Mouse (Mus musculus) hematopoietic stem cell, adult 5-6 weeks (primary cell): ENCODE results near the gene Dab1. TPM values are rescaled to one million over a fixed set of nuclear protein-coding genes. Genes with fewer than 3 reads are reported as not detected.

Experiments
- ATAC-seq, 2 experiments: fragments of 125-278 bp in 1 of 2; replicated peaks in 1 of 2; 2 replicates each; pipeline ENCODE4 v1.8.0; 2016 to 2017; ENCODE audit warnings: inconsistent platforms in 2 of 2, mild to moderate bottlenecking in 2 of 2, moderate number of reproducible peaks in 2 of 2, low read depth in 1 of 2, moderate TSS enrichment in 1 of 2; ENCODE audit not compliant: low FRiP score in 2 of 2, poor library complexity in 2 of 2, severe bottlenecking in 2 of 2, insufficient read depth in 1 of 2, low TSS enrichment in 1 of 2
- total RNA-seq: library from RNA; stranded (forward); fragments of 172-1452, 232-1000 nt; gene quantifications from 2 replicates; pipeline ENCODE4 v1.2.3, GENCODE M21; 2017

Gene Dab1
- total RNA-seq, 1 experiment from 2014 or later: not detected

- ATAC-seq: no peak
Observed at GRCm38 (mm10) chr4:104361345-104361744, 742.2 kb downstream of the Dab1 start.

GRCm38 (mm10) chr4:104366491-104366890 lies 747.3 kb downstream of the Dab1 start:
- no peak for ATAC-seq

DNA sequence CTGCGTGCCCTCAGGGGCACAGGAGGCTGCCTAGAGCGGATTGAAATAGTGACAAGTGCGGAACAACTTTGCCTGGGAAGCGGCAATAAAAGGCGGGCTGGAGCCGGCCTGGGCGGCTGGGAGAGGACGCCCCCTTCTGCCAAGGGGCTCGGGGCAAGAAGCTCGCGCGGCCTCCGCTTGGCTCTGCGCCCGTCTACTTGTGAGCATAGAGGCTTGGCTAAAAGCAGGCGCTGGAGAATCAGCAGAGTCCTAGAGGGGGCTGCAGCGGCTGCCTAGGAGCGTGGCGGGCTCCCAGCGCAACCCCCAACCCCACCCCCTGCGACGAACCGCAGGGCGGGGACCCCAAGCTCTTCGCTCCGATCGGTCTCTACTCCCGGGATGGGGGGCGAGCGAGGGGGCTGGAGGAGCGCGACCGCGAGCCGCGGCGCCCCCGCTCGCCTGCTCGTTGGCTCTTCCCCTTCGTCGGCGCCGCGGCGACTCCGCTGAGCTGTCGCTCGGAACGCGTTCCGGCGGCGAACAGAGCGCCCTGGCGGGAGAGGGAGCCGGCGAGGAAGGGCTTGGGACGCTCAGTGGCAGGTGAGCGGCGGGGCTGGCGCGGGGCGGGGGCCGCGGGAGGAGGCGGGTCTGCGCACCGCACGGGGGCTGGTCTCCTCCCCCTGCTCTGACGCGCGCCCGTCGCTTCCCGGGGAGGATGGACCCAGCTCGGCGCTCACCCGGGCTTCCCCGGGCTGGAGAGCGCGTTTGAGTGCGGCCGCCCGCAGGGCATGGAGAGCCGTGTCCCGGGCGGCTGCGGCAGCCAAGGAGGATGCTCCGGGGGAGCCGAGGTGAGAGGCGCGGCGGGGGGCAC lies 748.0 kb downstream of the Dab1 start:
- no peak for ATAC-seq

DNA sequence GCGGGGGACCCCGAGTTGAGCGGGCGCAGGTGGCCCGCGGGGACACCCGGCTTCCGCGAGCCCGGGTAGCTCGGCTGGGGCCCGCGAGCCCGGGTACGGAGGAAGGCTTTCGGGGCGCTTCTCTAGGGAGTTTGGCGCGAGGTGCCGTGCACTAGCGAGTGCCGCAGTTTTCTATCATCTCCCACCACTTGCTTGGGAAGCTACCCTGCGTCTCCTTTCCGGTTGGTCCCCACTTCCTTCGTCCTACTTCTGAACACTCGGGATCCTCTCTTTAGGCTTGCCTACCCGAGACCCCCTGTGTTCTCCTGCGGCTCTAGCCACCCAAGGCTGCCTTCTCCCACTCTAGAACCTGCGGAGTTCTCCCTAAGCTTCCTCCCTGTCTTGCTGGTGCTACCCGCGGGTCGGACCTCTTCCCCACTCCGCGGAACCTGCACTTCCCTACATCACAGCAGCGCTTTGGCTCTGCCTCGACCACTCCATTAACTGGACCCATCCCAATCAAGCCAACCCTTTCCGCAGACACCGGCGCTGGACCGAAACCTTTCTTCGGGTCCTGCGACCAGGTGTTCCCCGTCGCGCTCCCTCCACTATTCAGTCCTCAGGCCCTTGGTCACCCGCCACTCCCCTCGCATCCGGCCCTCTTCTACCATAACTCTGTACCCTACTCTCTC lies 748.7 kb downstream of the Dab1 start:
- peak; percentile 16 to 20; a peak in 2 of 4 replicates for ATAC-seq

GRCm38 (mm10) chr4:104368561-104369021 lies 749.4 kb downstream of the Dab1 start:
- ATAC-seq: no peak

DNA sequence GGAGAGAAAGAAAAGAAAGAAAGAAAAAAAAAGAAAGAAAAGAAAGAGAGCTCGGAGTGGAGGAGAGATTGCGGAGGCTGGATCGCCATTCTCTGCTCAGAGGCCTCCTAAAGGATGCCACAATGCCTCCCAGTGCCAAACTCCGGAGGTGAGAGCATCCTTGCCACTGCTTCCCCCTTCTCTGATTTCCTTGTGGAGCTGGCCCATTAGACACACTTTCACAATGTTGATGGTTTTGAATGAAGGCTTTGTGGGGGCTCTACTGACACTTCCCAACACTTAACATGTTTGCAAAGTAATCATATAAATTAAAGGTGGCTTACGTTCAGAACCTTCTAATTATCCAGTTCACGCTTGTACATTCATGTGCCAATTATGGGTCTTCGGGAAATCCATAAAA lies 749.9 kb downstream of the Dab1 start:
- ATAC-seq: no peak

DNA sequence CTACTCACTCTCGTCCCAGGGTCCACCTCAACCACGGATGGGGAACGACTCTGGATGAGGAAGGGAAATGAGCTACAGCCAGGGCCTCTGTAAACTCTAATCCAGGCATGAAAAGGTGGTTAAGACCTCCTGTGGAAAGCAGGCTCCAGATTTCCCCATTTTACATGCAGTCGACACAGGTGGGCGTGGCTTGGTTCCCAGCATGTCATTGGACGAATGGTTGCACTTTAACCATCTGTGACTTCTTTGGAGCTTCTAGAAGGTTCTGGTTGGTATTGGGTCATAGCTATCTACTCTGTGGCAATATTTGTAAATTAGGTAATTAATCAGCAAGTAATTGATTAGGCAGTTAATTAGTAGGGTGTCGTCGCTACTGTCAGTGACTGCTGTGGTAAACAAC lies 752.0 kb downstream of the Dab1 start:
- ATAC-seq: no peak

- ATAC-seq: no peak
Observed at GRCm38 (mm10) chr4:104374191-104374590, 755.0 kb downstream of the Dab1 start.

DNA sequence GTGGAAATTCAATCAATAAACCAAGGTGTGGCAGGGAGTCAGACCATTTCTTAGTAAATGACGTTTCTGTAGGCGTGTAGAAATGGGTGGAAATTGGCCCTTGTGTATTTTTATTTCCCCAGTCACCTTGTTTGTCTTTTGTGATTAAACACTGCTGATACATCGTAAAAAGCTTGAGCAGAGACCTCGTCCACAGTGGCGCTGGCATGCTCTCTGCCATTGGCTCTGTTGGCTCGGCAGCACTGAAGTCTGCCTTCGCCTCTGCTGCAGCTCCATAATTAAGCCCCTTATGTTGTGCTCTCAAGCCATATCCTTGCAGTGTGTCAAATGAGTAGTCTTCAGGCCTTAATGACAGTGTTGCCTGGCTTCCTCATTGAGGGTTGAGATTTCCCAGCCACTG lies 765.5 kb downstream of the Dab1 start:
- no peak for ATAC-seq

- ATAC-seq: no peak
Observed at GRCm38 (mm10) chr4:104385272-104385671, 766.1 kb downstream of the Dab1 start.

GRCm38 (mm10) chr4:104395515-104395914 lies 776.4 kb downstream of the Dab1 start:
- no peak for ATAC-seq

- no peak for ATAC-seq
Observed at GRCm38 (mm10) chr4:104396095-104396494, 776.9 kb downstream of the Dab1 start.

DNA sequence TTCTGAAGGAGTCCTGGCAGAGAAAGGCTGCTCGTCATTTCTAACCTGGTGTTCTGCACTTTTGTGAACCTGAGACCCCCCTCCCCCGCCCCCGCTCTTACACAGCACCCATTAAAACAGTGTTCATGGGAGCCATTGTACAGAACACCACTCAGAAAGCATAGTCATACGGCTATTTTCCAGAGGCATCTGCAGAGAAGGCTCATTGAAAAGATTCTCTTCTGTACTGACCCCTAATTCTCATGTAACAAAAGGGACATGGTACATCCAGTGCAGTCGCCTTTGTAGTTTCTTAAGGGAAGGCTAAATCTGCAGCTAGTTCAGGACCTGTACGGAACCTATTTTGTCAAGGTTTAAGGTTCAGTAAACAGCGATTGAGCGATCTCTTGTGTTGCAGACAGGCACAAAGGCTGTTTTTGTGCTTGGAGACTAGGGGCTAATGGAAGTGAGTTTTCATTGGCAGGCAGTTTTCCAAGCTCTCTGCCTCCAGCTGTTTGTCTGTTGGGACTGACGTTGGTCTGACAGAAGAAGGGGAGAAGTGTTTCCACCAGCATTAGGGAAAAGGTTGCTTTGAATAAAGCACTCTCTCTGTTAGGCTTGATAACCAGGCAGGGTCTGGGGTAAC lies 780.1 kb downstream of the Dab1 start:
- no peak for ATAC-seq

GRCm38 (mm10) chr4:104404099-104404498 lies 784.9 kb downstream of the Dab1 start:
- ATAC-seq: no peak

DNA sequence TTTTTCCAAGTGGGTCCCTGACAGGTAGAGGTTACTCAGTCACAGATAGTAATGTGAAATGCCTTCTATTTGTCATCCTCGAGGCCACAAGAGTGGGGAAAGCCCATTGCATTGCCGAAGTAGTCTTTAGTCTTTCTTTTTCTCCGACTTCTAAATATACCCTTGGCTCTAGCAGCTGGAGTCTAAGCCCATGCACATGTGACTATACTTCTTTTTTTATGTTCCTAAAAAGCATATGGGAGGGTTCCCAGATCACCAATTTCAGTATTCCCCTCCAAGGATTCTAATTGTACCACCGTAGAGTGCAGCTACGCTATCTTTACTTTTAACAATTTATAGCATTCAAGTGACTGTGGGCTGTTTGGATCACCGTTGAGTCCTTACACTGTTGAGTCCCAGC lies 791.8 kb downstream of the Dab1 start:
- no peak for ATAC-seq

- ATAC-seq: no peak
Observed at GRCm38 (mm10) chr4:104415482-104415881, 796.3 kb downstream of the Dab1 start.

GRCm38 (mm10) chr4:104418354-104418753 lies 799.2 kb downstream of the Dab1 start:
- no peak for ATAC-seq

DNA sequence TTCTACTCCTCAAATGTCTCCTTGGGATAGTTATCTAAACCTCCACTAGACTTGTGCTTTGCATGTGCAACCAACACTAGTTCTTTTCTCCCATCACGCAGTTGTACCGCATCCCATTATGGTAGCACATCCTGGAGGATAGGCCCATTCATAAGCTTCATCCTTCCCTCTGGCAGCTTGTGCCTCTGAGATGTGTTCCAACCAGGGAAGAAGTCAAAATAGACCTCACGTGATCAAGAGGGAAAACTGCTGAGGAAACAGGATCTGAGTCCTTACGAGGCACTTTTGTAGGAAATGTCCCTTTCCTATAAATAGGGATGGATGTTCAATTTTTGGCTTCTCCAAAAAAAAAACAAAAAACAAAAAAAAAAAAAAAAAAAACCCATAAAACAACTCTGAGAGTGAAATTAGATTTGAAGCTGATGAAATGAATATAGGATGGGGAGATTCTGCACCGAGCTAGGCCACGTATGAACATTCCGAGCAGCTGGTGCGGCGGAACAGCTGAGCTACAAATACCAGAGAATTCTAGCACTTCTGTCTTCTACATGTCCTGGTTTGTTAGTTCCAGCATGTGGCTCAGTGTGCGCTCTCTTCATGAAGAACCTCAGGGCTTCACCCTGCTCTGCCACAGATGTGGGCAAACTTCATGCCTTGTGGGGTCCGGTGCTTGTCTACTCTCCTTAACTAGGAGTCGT lies 802.0 kb downstream of the Dab1 start:
- ATAC-seq: no peak
